Mouse (Mus musculus): ENCODE measurements around the gene Ccnc. TPM values are rescaled to one million over a fixed set of nuclear protein-coding genes. Genes with fewer than 3 reads are reported as not detected.

Ccnc gene
- polyA plus RNA-seq, 1 experiment from 2014 or later = 80.0 TPM

Other genes with a start within 250 kb of the Ccnc start
- gene Prdm13, start 41.7 kb upstream of the Ccnc start, polyA plus RNA-seq (2014; fragmentation: Nextera tagmentation; extraction: Ambion mirVana) = 0.42 and 0.63 TPM in 2 replicates
- 10.4 and 12.3 TPM in 2 replicates for gene Usp45, start 39.5 kb downstream of the Ccnc start, polyA plus RNA-seq (2014; fragmentation: Nextera tagmentation; extraction: Ambion mirVana)
- 20.0 and 26.9 TPM in 2 replicates for gene Tstd3, start 39.5 kb downstream of the Ccnc start, polyA plus RNA-seq (2014; fragmentation: Nextera tagmentation; extraction: Ambion mirVana)
- 191 and 200 TPM in 2 replicates for gene Pnisr, start 119.9 kb downstream of the Ccnc start, polyA plus RNA-seq (2014; fragmentation: Nextera tagmentation; extraction: Ambion mirVana)
- 13.8 and 14.3 TPM in 2 replicates for gene Coq3, start 152.0 kb downstream of the Ccnc start, polyA plus RNA-seq (2014; fragmentation: Nextera tagmentation; extraction: Ambion mirVana)
- 16.2 and 31.7 TPM in 2 replicates for gene Faxc, start 203.6 kb downstream of the Ccnc start, polyA plus RNA-seq (2014; fragmentation: Nextera tagmentation; extraction: Ambion mirVana)